Mouse (Mus musculus): ENCODE results near the gene Gm4869. TPM values are rescaled to one million over a fixed set of nuclear protein-coding genes. Genes with fewer than 3 reads are reported as not detected.
"Not testable (repeated sequence)": the region's sequence is repeated elsewhere in the genome, so short reads cannot be mapped to it uniquely, and the experiment has no call there.

The Gm4869 gene
- total and polyA plus RNA-seq, 2 experiments from 2014 or later, result not detected

DNA sequence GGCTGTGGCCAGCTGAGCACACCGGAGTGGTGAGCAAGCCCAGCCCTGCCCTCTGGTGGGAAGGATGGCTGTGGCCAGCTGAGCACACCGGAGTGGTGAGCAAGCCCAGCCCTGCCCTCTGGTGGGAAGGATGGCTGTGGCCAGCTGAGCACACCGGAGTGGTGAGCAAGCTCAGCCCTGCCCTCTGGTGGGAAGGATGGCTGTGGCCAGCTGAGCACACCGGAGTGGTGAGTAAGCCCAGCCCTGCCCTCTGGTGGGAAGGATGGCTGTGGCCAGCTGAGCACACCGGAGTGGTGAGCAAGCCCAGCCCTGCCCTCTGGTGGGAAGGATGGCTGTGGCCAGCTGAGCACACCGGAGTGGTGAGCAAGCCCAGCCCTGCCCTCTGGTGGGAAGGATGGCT, 6.3 kb upstream of the Gm4869 start:
- H3K4me1 ChIP-seq (ENCODE audit: insufficient read depth, low read length); H3K27ac ChIP-seq; H3K9me3 ChIP-seq (ENCODE audit: low read length); H3K4me3 ChIP-seq (ENCODE audit: low read length); H3K9ac ChIP-seq (replicated peaks; ENCODE audit: low read length); ATAC-seq; DNase-seq (ENCODE audit: low spot score); H3K4me2 ChIP-seq (ENCODE audit: low read depth, low read length); H3K27me3 ChIP-seq (ENCODE audit: insufficient read depth, low read length): not testable (repeated sequence)
- TF ChIP-seq CTCF (IDR thresholded peaks at IDR 0.05; ENCODE audit: low read depth), result peak; percentile 52
- WGBS, result 92% methylated on average over 2 of the region's 6 CpGs
- peaks cover 75% of the 10 kb centered on the region for H3K36me3 ChIP-seq (ENCODE audit: insufficient read depth, low read length)

DNA sequence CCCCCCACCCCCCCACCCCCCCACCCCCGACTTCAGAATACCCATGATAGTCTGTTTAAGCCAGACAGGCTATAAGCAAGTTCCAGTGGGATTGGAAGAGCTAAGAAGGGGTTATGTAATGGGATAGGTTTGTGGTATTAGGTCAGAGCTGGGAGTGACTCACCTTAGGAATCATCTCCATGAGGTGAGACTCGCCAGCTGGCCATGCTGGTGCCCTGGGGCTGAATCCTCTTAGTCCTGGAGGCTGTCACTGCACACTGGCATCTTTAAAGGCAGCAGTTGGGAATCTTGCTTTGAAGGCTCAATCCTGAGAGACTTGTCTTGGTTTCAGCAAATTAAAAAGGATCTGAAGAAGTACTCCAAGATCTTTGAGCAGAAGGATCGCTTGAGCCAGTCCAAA, 4.0 kb upstream of the Gm4869 start:
- no peak overlapping the region for H3K9ac ChIP-seq (replicated peaks; ENCODE audit: low read length)
- H3K4me3 ChIP-seq (ENCODE audit: low read length), result no peak overlapping the region
- 93% methylated on average over 2 of the region's 3 CpGs for WGBS
- H3K27me3 ChIP-seq (ENCODE audit: insufficient read depth, low read length), result no peaks in the 10 kb centered on the region
- TF ChIP-seq CTCF (IDR thresholded peaks at IDR 0.05; ENCODE audit: low read depth), result no peak
- H3K36me3 ChIP-seq (ENCODE audit: insufficient read depth, low read length), result peaks cover 60% of the 10 kb centered on the region
- no peak overlapping the region for H3K27ac ChIP-seq
- DNase-seq (ENCODE audit: low spot score) (no peak), ATAC-seq (no peak)
- no peaks in the 10 kb centered on the region for H3K4me1 ChIP-seq (ENCODE audit: insufficient read depth, low read length)
- no peaks in the 10 kb centered on the region for H3K9me3 ChIP-seq (ENCODE audit: low read length)
- H3K4me2 ChIP-seq (ENCODE audit: low read depth, low read length), result no peak overlapping the region

DNA sequence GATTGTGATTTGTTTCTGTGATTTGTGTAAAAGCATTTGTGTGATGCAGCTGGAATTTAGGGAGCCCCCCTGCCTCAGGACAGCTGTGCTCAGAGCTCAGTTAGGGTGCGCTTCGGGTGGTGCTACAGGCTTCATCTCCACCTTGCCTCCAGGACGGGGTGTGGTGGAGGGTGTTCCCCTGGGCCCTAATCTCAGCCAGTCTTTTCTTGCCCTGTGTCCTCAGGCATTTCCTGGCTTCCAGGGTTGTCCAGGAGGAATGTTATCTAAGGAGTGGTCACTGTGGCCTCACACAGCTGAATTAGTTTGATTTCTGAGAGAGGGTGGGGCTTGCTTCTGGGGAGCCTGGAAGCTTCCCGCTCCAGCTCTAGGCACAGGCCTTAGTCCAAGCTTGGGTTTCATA, 1.4 kb upstream of the Gm4869 start:
- DNase-seq (ENCODE audit: low spot score), result no peak
- H3K27ac ChIP-seq, result no peak overlapping the region
- no peak overlapping the region for H3K4me3 ChIP-seq (ENCODE audit: low read length)
- peaks cover 43% of the 10 kb centered on the region for H3K36me3 ChIP-seq (ENCODE audit: insufficient read depth, low read length)
- no peak overlapping the region for H3K9ac ChIP-seq (replicated peaks; ENCODE audit: low read length)
- H3K9me3 ChIP-seq (ENCODE audit: low read length), result no peaks in the 10 kb centered on the region
- no peak for ATAC-seq
- H3K4me2 ChIP-seq (ENCODE audit: low read depth, low read length), result no peak overlapping the region
- 86% methylated on average over 4 of the region's 4 CpGs for WGBS
- H3K27me3 ChIP-seq (ENCODE audit: insufficient read depth, low read length), result no peaks in the 10 kb centered on the region
- H3K4me1 ChIP-seq (ENCODE audit: insufficient read depth, low read length), result no peaks in the 10 kb centered on the region
- no peak for TF ChIP-seq CTCF (IDR thresholded peaks at IDR 0.05; ENCODE audit: low read depth)

DNA sequence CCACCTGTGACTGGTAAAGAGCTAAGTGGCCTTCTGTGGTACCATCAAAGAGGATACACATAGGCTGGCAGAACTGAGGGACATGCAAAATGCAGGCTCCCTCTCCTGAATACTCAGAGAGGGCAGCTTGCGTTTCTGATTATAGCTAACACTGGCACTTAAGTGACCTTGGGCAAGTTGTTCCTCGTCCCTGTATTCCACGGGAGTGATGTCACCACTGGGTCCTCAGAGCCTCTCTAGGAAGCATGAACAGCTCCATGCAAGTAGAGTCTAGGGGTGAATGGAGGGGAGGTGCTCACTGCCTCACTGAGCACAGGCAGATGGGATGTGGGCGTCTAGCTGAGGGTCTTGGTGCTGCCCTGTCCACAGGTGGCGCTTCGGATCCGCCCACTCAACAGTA, 609 bp downstream of the Gm4869 start:
- Histone ChIP-seq H3K36me3 (ENCODE audit: insufficient read depth, low read length) (peaks cover 27% of the 10 kb centered on the region), H3K27me3 (ENCODE audit: insufficient read depth, low read length) (no peaks in the 10 kb centered on the region), H3K9me3 (ENCODE audit: low read length) (no peaks in the 10 kb centered on the region), H3K4me3 (ENCODE audit: low read length) (no peak overlapping the region), H3K4me1 (ENCODE audit: insufficient read depth, low read length) (no peaks in the 10 kb centered on the region), H3K9ac (replicated peaks; ENCODE audit: low read length) (no peak overlapping the region), H3K4me2 (ENCODE audit: low read depth, low read length) (no peak overlapping the region), H3K27ac (no peak overlapping the region)
- DNase-seq (ENCODE audit: low spot score) (no peak), ATAC-seq (no peak)
- no peak for TF ChIP-seq CTCF (IDR thresholded peaks at IDR 0.05; ENCODE audit: low read depth)
- 79% methylated on average over 7 of the region's 7 CpGs for WGBS

DNA sequence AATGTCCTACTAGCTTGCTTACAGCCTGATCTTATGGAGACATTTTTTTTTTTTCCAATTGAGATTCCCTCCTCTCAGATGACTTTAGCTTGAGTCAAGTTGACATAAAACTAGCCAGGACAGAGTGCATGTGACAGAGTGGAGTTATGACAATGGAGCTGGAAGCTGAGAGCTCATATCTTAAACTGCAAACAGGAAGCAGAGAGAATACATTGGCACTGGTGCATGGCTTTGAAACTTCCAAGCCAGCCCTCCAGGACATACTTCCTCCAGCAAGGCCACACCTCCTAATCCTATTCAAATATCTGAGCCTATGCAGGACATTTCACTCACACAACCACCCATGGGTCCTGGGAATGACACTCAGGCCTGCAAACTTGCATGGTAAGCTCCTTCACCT, 9.0 kb downstream of the Gm4869 start:
- no peak for TF ChIP-seq CTCF (IDR thresholded peaks at IDR 0.05; ENCODE audit: low read depth)
- Histone ChIP-seq H3K27me3 (ENCODE audit: insufficient read depth, low read length) (no peaks in the 10 kb centered on the region), H3K4me1 (ENCODE audit: insufficient read depth, low read length) (no peaks in the 10 kb centered on the region), H3K4me3 (ENCODE audit: low read length) (no peak overlapping the region), H3K9ac (replicated peaks; ENCODE audit: low read length) (no peak overlapping the region), H3K4me2 (ENCODE audit: low read depth, low read length) (no peak overlapping the region), H3K36me3 (ENCODE audit: insufficient read depth, low read length) (no peaks in the 10 kb centered on the region), H3K9me3 (ENCODE audit: low read length) (no peaks in the 10 kb centered on the region), H3K27ac (no peak overlapping the region)
- DNase-seq (ENCODE audit: low spot score) (no peak), ATAC-seq (no peak)

DNA sequence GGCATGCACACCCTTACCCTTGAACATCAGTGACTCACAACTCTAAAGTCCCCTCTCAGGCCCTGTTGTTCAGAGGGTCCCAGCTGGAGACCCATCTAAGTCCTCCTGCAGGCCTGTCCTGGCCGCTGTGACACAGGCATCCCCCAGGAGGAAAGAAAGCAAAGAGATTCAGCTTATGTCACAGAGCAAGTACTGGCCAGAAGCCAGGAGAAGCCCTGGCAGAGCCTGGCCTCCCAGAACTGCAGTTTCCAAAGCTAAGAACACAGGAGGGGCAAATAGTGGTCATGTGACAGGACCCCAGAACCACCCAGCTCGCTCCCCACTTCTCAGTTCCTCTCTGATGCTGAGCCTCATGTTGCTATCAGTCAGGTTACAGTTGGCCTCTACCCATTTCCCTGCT, 10.0 kb downstream of the Gm4869 start:
- TF ChIP-seq CTCF (IDR thresholded peaks at IDR 0.05; ENCODE audit: low read depth), result no peak
- Histone ChIP-seq H3K4me3 (ENCODE audit: low read length) (no peak overlapping the region), H3K27ac (no peak overlapping the region), H3K9ac (replicated peaks; ENCODE audit: low read length) (no peak overlapping the region), H3K4me2 (ENCODE audit: low read depth, low read length) (no peak overlapping the region), H3K9me3 (ENCODE audit: low read length) (no peaks in the 10 kb centered on the region), H3K36me3 (ENCODE audit: insufficient read depth, low read length) (no peaks in the 10 kb centered on the region), H3K27me3 (ENCODE audit: insufficient read depth, low read length) (no peaks in the 10 kb centered on the region), H3K4me1 (ENCODE audit: insufficient read depth, low read length) (no peaks in the 10 kb centered on the region)
- WGBS, result 45% methylated on average over 2 of the region's 2 CpGs
- ATAC-seq (no peak), DNase-seq (ENCODE audit: low spot score) (peak; percentile 57)

DNA sequence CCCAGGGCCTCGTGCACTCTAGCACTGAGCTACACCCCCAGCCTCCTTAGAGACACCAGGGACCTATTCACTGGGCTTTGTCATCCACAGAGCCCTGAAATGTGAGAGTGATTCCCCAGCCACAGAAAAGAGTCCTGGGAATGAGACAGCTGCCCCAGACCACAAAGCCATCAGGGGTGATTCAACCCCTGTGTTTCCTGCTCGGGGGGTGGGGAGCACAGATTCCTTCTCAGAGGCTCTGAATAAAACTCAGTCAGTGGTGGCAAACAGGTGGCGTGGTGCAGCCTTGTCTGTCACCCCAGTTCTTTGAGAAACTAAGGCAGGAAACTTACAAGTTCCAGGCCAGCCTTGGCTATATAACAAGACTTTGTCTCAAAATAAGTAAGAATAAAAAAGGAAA, 16.0 kb downstream of the Gm4869 start:
- no peak overlapping the region for H3K4me3 ChIP-seq (ENCODE audit: low read length)
- WGBS, result 79% methylated on average over 3 of the region's 3 CpGs
- H3K27me3 ChIP-seq (ENCODE audit: insufficient read depth, low read length), result no peaks in the 10 kb centered on the region
- H3K27ac ChIP-seq, result no peak overlapping the region
- H3K4me1 ChIP-seq (ENCODE audit: insufficient read depth, low read length), result no peaks in the 10 kb centered on the region
- no peak overlapping the region for H3K9ac ChIP-seq (replicated peaks; ENCODE audit: low read length)
- H3K9me3 ChIP-seq (ENCODE audit: low read length), result no peaks in the 10 kb centered on the region
- no peak for DNase-seq (ENCODE audit: low spot score)
- H3K36me3 ChIP-seq (ENCODE audit: insufficient read depth, low read length), result no peaks in the 10 kb centered on the region
- no peak overlapping the region for H3K4me2 ChIP-seq (ENCODE audit: low read depth, low read length)
- TF ChIP-seq CTCF (IDR thresholded peaks at IDR 0.05; ENCODE audit: low read depth), result no peak
- ATAC-seq, result no peak

DNA sequence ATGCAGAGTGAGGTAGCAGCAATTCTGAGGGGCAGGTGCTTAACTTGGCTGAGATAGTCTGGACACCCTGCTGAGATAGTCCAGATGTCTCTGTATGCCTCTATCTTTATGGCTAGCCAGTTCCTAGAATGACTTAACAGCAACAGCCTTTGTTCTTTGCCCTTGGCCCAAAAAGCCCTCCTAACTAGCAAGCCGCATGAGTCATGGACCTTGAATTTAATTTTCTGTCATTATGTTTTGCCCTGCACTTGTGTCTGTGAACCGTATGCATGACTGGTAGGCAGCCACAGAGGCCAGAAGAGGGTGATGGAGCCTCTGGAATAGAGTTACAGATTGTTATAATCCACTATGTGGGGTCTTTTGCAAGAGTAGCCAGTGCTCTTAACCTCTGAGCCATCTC, 17.7 kb downstream of the Gm4869 start:
- DNase-seq (ENCODE audit: low spot score); H3K36me3 ChIP-seq (ENCODE audit: insufficient read depth, low read length); H3K4me2 ChIP-seq (ENCODE audit: low read depth, low read length); H3K9ac ChIP-seq (replicated peaks; ENCODE audit: low read length); H3K4me3 ChIP-seq (ENCODE audit: low read length); H3K27me3 ChIP-seq (ENCODE audit: insufficient read depth, low read length); H3K27ac ChIP-seq; H3K9me3 ChIP-seq (ENCODE audit: low read length); ATAC-seq; H3K4me1 ChIP-seq (ENCODE audit: insufficient read depth, low read length): not testable (repeated sequence)
- 86% methylated on average over 2 of the region's 2 CpGs for WGBS
